Mouse (Mus musculus): Measurements from ENCODE around the gene Tor1b. TPM values are rescaled to one million over a fixed set of nuclear protein-coding genes. Genes with fewer than 3 reads are reported as not detected.
"Not testable (repeated sequence)": the region's sequence is repeated elsewhere in the genome, so short reads cannot be mapped to it uniquely, and the experiment has no call there.

Tor1b gene
- total RNA-seq (2021): 10 to 100 TPM; 40.3 to 40.7 TPM

GRCm38 (mm10) chr2:30952824-30953490, at the start of gene Tor1b:
Gene Tor1b, plus strand, starts transcription at chr2:30952959.
- peak; percentile 87 for DNase-seq

GRCm38 (mm10) chr2:30904231-30904630, 48.5 kb upstream of the Tor1b start:
- no peak for DNase-seq

- no peak for DNase-seq
Measured at GRCm38 (mm10) chr2:30904991-30905390, 47.8 kb upstream of the Tor1b start.

- no peak for DNase-seq
Measured at GRCm38 (mm10) chr2:30905906-30906305, 46.9 kb upstream of the Tor1b start.

- DNase-seq: no peak
Measured at GRCm38 (mm10) chr2:30906641-30907040, 46.1 kb upstream of the Tor1b start.

- no peak for DNase-seq
Measured at GRCm38 (mm10) chr2:30912291-30912773, 40.4 kb upstream of the Tor1b start.

- no peak for DNase-seq
Measured at GRCm38 (mm10) chr2:30913022-30913421, 39.7 kb upstream of the Tor1b start.

- no peak for DNase-seq
Measured at GRCm38 (mm10) chr2:30914836-30915235, 37.9 kb upstream of the Tor1b start.

GRCm38 (mm10) chr2:30915376-30915775, 37.4 kb upstream of the Tor1b start:
- DNase-seq: no peak

- not testable (repeated sequence) for DNase-seq
Measured at GRCm38 (mm10) chr2:30915933-30916332, 36.8 kb upstream of the Tor1b start.

GRCm38 (mm10) chr2:30917649-30918048, 35.1 kb upstream of the Tor1b start:
- no peak for DNase-seq

- no peak for DNase-seq
Measured at GRCm38 (mm10) chr2:30918126-30918525, 34.6 kb upstream of the Tor1b start.

- DNase-seq: no peak
Measured at GRCm38 (mm10) chr2:30918780-30919329, 33.9 kb upstream of the Tor1b start.

GRCm38 (mm10) chr2:30920216-30920615, 32.5 kb upstream of the Tor1b start:
- DNase-seq: no peak

GRCm38 (mm10) chr2:30923099-30923498, 29.7 kb upstream of the Tor1b start:
- no peak for DNase-seq

GRCm38 (mm10) chr2:30925181-30925580, 27.6 kb upstream of the Tor1b start:
- no peak for DNase-seq

- no peak for DNase-seq
Measured at GRCm38 (mm10) chr2:30926381-30926780, 26.4 kb upstream of the Tor1b start.

- no peak for DNase-seq
Measured at GRCm38 (mm10) chr2:30927151-30927781, 25.5 kb upstream of the Tor1b start.

GRCm38 (mm10) chr2:30927844-30928628, 24.7 kb upstream of the Tor1b start:
- DNase-seq: peak; percentile 61 to 62

- no peak for DNase-seq
Measured at GRCm38 (mm10) chr2:30928893-30929482, 23.8 kb upstream of the Tor1b start.

- DNase-seq: peak; percentile 48 to 50
Measured at GRCm38 (mm10) chr2:30929483-30930045, 23.2 kb upstream of the Tor1b start, which contains the start of gene Ptges. Gene Ptges, minus strand, starts transcription at chr2:30929863.

GRCm38 (mm10) chr2:30930846-30931245, 21.9 kb upstream of the Tor1b start:
- not testable (repeated sequence) for DNase-seq

Measured in layer of hippocampus, postnatal 36 days (tissue).